Mouse (Mus musculus) Patski (cell line): ENCODE measurements around the gene Dnah5. TPM values are rescaled to one million over a fixed set of nuclear protein-coding genes. Genes with fewer than 3 reads are reported as not detected.

Experiments
- ATAC-seq: fragments of 100-300 bp; one replicate; pipeline ENCODE4 v1.8.0; 2021
- CTCF ChIA-PET: fragments of 350-600 bp; sonication (Branson Sonifier 250); formaldehyde crosslinking; loops from one replicate; lab custom pipeline; 2022; ENCODE audit warnings: inconsistent platforms; lab: Charles Lee
- POLR2A ChIA-PET: fragments of 350-600 bp; sonication (Branson Sonifier 250); formaldehyde crosslinking; loops from one replicate; lab custom pipeline; 2022; ENCODE audit warnings: antibody characterized with exemption, inconsistent platforms; lab: Charles Lee
- DNase-seq: peaks from one replicate; pipeline ENCODE4 v3.0.0-alpha.2; 2011; ENCODE audit warnings: low read depth, low spot score
- H3K27me3 ChIP-seq: fragments of 371-371 bp; one replicate; pipeline ENCODE4 v1.5.1; 2021
- CTCF ChIP-seq: fragments of 100-300 bp; IDR thresholded peaks from one replicate; pipeline ENCODE4 v1.5.1; 2021
- in situ Hi-C: fragments of 300-500 bp; cut with MboI; formaldehyde crosslinking; loops from 3 replicates; pipeline ENCODE4 v1.11.1; 2018; ENCODE audit warnings: low pct_unique_long_range_greater_than_20kb, mixed read lengths
- polyA plus RNA-seq: library from polyadenylated mRNA; unstranded; gene quantifications from one replicate; pipeline ENCODE4 v1.2.3, GENCODE M21; 2021

Dnah5 gene
- polyA plus RNA-seq, 1 experiment from 2014 or later: 0.14 TPM

- H3K27me3 ChIP-seq: peaks cover 26% of the 10 kb centered on the region
- POLR2A ChIA-PET: no interaction called here
- no peak for DNase-seq
- CTCF ChIA-PET: no interaction called here
- no peak for ATAC-seq
- TF ChIP-seq CTCF: no peak
- in situ Hi-C loops: no loop called here
Measured at GRCm38 (mm10) chr15:28466591-28467247, 263.2 kb downstream of the Dnah5 start.

GRCm38 (mm10) chr15:28473749-28474390 is 270.3 kb downstream of the Dnah5 start:
- in situ Hi-C loops: no loop called here
- DNase-seq: no peak
- CTCF ChIA-PET: interaction anchor here (1.0 to 1.7 kb wide), 3 partner anchors 8 to 20 kb away, joined by 3 to 5 read pairs (median 3); no protein-coding TSS in a partner anchor
- ATAC-seq: no peak
- TF ChIP-seq CTCF: no peak
- POLR2A ChIA-PET: no interaction called here
- peaks cover 19% of the 10 kb centered on the region for H3K27me3 ChIP-seq

GRCm38 (mm10) chr15:28502820-28503219 is 299.3 kb downstream of the Dnah5 start:
- DNase-seq: no peak
- no peak for TF ChIP-seq CTCF
- H3K27me3 ChIP-seq: peaks cover 7% of the 10 kb centered on the region
- CTCF ChIA-PET: no interaction called here
- POLR2A ChIA-PET: no interaction called here
- ATAC-seq: no peak
- in situ Hi-C loops: no loop called here

- ATAC-seq (no peak), DNase-seq (no peak)
- CTCF ChIA-PET: no interaction called here
- peaks cover 17% of the 10 kb centered on the region for H3K27me3 ChIP-seq
- POLR2A ChIA-PET: no interaction called here
- in situ Hi-C loops: no loop called here
- TF ChIP-seq CTCF: no peak
Measured at GRCm38 (mm10) chr15:28515176-28515575, 311.6 kb downstream of the Dnah5 start.

Other genes starting within 250 kb of the Dnah5 start
- 103 TPM for gene Trio, start 177.9 kb upstream of the Dnah5 start, polyA plus RNA-seq